Mouse (Mus musculus) cerebellum, adult 2 months (tissue): ENCODE data around the gene Bhlhe40.

Experiments
- CTCF ChIP-seq: fragments of 200-500 bp; IDR thresholded peaks from 2 replicates; pipeline ENCODE4 v1.5.1; 2011; ENCODE audit warnings: low read depth, mild to moderate bottlenecking, control low read depth, low read length, moderate library complexity, borderline replicate concordance; ENCODE audit not compliant: insufficient read depth
- POLR2A ChIP-seq: fragments of 200-500 bp; IDR thresholded peaks from 2 replicates; pipeline ENCODE4 v1.6.1; 2011; ENCODE audit warnings: low read length, control low read depth, borderline replicate concordance; ENCODE audit not compliant: insufficient read depth

GRCm38 (mm10) chr6:108692986-108693385 lies 32.6 kb downstream of the Bhlhe40 start:
- TF ChIP-seq CTCF (no peak), POLR2A (no peak)
